ENCODE assay signal across 19 mouse cellular contexts in the genomic region with DNA sequence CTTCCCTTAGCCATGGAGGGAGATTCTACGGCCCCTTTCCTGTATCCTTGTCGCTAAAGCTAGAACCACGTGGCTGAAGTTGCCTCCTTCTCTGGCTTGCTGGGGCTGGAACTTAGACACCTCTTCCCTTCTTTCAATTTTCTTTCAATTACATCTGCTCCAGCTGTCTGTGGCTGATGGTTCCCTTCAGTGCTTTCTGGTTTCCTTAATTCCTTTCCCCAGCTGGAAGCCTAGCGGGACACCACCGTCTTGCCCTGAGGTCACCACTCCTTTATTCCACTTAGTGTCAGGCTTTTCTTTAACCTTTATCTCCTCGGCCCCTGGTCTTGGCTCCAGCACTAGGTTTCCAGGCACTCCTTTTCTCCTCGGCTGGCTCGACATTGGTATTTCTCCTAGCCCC.
"Had no signal": no experiment of that assay in that cellular context is flagged by ENCODE, and none has a peak within 500 bp of the region (broad histone marks: within the 10 kb centered on the region; RNA-seq: fewer than 3 reads in every experiment).

No protein-coding gene starts in this region.

- H3K27ac ChIP-seq: kidney, postnatal 0 days; layer of hippocampus, adult 2 months; liver, embryonic 14.5 days; macrophage; neural tube, embryonic 12.5 days; stomach, embryonic 15.5 days had no signal

- H3K27me3 ChIP-seq: neural tube, embryonic 12.5 days; stomach, embryonic 15.5 days had no signal

- DNase-seq: kidney, adult 2 months; kidney, postnatal 25 days; layer of hippocampus, adult 9-11 months; liver, postnatal 0 days; lung, embryonic 14.5 days; midbrain, embryonic 14.5 days; retina, postnatal 1 day; right cerebral cortex, postnatal 25 days; spleen, adult 18-20 months; thymus, adult 2 months; thymus, postnatal 14 days had no signal

- H3K4me1 ChIP-seq: neural tube, embryonic 12.5 days; stomach, embryonic 15.5 days had no signal

- H3K36me3 ChIP-seq: neural tube, embryonic 12.5 days; stomach, embryonic 15.5 days had no signal

- H3K9ac ChIP-seq: liver, embryonic 14.5 days; liver, postnatal 0 days; lung, embryonic 14.5 days; neural tube, embryonic 12.5 days; stomach, embryonic 15.5 days had no signal

- H3K4me2 ChIP-seq: liver, embryonic 11.5 days; lung, embryonic 14.5 days; neural tube, embryonic 12.5 days; stomach, embryonic 15.5 days had no signal

- H3K4me3 ChIP-seq: layer of hippocampus, adult 2 months; neural tube, embryonic 12.5 days; stomach, embryonic 15.5 days had no signal

- H3K9me3 ChIP-seq: neural tube, embryonic 12.5 days; stomach, embryonic 15.5 days had no signal

- ATAC-seq: liver, postnatal 0 days; lung, postnatal 0 days had no signal
